Mouse (Mus musculus) B cell, adult 2 months (primary cell): ENCODE results near the gene Olfr97.

Experiments used
- DNase-seq, 2 experiments: peaks; one replicate each; pipeline ENCODE4 v3.0.0; 2022

Gene Olfr97

GRCm38 (mm10) chr17:37193656-37194055, 43.5 kb downstream of the Olfr97 start, which contains the start of gene Ubd:
Gene Ubd (plus strand): TSS chr17:37193892.
- DNase-seq: no peak

- no peak for DNase-seq
Measured at GRCm38 (mm10) chr17:37193032-37193431, 44.1 kb downstream of the Olfr97 start.

GRCm38 (mm10) chr17:37190711-37191110, 46.4 kb downstream of the Olfr97 start:
- DNase-seq: no peak

- DNase-seq: no peak
Measured at GRCm38 (mm10) chr17:37185474-37185873, 51.7 kb downstream of the Olfr97 start.
